Mouse (Mus musculus) embryo, embryonic 10 days (tissue): ENCODE measurements at regions not wholly inside any gene's neighbourhood (a gene's known extent, or its start where the extent isn't known, plus 50 kb on each side); places are given as distances from the start of the nearest gene placed in this dataset.

Source experiments
- DNase-seq: peaks from one replicate; pipeline ENCODE4 v3.0.0-alpha.2; 2015; ENCODE audit warnings: low spot score

DNA sequence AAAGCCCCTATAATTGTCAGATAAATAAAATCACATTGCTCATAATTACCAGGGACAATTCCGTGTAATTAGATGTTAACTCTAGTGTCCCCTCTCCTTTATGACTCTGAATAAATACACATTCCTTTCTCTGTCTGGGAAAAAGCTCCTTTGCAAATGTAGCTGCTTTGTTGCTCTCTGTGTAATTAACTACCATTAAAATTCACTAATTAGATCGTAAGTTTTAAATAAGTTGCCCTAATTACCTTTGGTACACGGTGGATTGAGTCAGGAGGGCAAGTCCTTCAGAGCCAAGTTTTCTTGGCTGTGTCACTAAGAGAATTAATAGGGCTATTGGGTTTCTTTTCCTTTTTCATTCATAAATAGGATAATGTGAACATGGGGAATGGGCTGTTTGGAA is 834.7 kb downstream of the Tlr4 start:
- no peak for DNase-seq

- DNase-seq: no peak
These were observed 846.6 kb downstream of the Tlr4 start for GRCm38 (mm10) chr4:67673961-67674360.

- no peak for DNase-seq
These were observed 850.2 kb downstream of the Tlr4 start for GRCm38 (mm10) chr4:67677589-67677988.

- DNase-seq: no peak
These were observed 871.1 kb downstream of the Tlr4 start for GRCm38 (mm10) chr4:67698438-67698837.
